Mouse (Mus musculus) liver, postnatal 0 days (tissue): ENCODE measurements around the gene Ccdc81. TPM values are rescaled to one million over a fixed set of nuclear protein-coding genes. Genes with fewer than 3 reads are reported as not detected.
A peak's percentile ranks its signal among the peaks of the same experiment; 100 is the strongest.

Experiments
- ATAC-seq: fragments of 200-750 bp; cut with Nextera tagmentation; 2 replicates; pipeline ENCODE4 v1.8.0; 2017; ENCODE audit warnings: mild to moderate bottlenecking, moderate library complexity
- DNase-seq: peaks from one replicate; pipeline ENCODE4 v3.0.0-alpha.2; 2016
- H3K27ac ChIP-seq: fragments of 300-500 bp; sonication (generic); 2 replicates; pipeline ENCODE4 v1.5.1; 2014; ENCODE audit warnings: antibody characterized with exemption, moderate library complexity, mild to moderate bottlenecking, low read depth
- H3K27me3 ChIP-seq: fragments of 300-500 bp; sonication (generic); 2 replicates; pipeline ENCODE4 v1.6.1; 2014; ENCODE audit warnings: low read length, control low read depth, mixed read lengths; ENCODE audit not compliant: insufficient read depth
- H3K36me3 ChIP-seq: fragments of 300-500 bp; sonication (generic); replicated peaks from 2 replicates; pipeline ENCODE4 v1.6.1; 2014; ENCODE audit warnings: mild to moderate bottlenecking, control low read depth, low read length, moderate library complexity, mixed read lengths; ENCODE audit not compliant: insufficient read depth
- H3K4me1 ChIP-seq: fragments of 300-500 bp; sonication (generic); 2 replicates; pipeline ENCODE4 v1.6.1; 2014; ENCODE audit warnings: antibody characterized with exemption, mild to moderate bottlenecking, control low read depth; ENCODE audit not compliant: insufficient read depth
- H3K4me2 ChIP-seq: fragments of 300-500 bp; sonication (generic); 2 replicates; pipeline ENCODE4 v1.6.1; 2014; ENCODE audit warnings: low read depth, mild to moderate bottlenecking, low read length, moderate library complexity, mixed read lengths
- H3K4me3 ChIP-seq: fragments of 300-500 bp; sonication (generic); 2 replicates; pipeline ENCODE4 v1.5.1; 2014; ENCODE audit warnings: low read depth, low read length
- H3K9ac ChIP-seq: fragments of 300-500 bp; sonication (generic); replicated peaks from 2 replicates; pipeline ENCODE4 v1.6.1; 2014; ENCODE audit warnings: mild to moderate bottlenecking, moderate library complexity
- H3K9me3 ChIP-seq: fragments of 300-500 bp; sonication (generic); 2 replicates; pipeline ENCODE4 v1.6.1; 2016; ENCODE audit warnings: mild to moderate bottlenecking, control low read depth, low read length, mixed read lengths
- CTCF ChIP-seq: sonication (generic); IDR thresholded peaks from 2 replicates; pipeline ENCODE4 v1.5.1; 2016; ENCODE audit warnings: antibody characterized with exemption, low read depth
- EP300 ChIP-seq: IDR thresholded peaks from 2 replicates; pipeline ENCODE4 v1.6.1; 2016; ENCODE audit warnings: antibody characterized with exemption, low read depth, mild to moderate bottlenecking
- WGBS: fragments of 180-500 bp; shearing (Covaris S2); extraction: QIAGEN DNeasy Blood & Tissue Kit; methylation state at CpG from one replicate; pipeline ENCODE4 v1.1.7; 2014; ENCODE audit not compliant: insufficient replicate concordance; 5-methylcytosine and 5-hydroxymethylcytosine counted together
- polyA plus RNA-seq: library from polyadenylated mRNA; unstranded; fragments of >200 nt; fragmentation: Nextera tagmentation; extraction: Ambion mirVana; gene quantifications from 2 replicates; pipeline ENCODE4 v1.2.1, GENCODE M21; 2015

The Ccdc81 gene
- polyA plus RNA-seq, 1 experiment from 2014 or later: not detected

- no peaks in the 10 kb centered on the region for H3K27me3 ChIP-seq
- WGBS: 29% methylated on average over 15 of the region's 15 CpGs
- no peaks in the 10 kb centered on the region; the same call in 1 of the 2 replicates for H3K4me1 ChIP-seq
- DNase-seq (peak; percentile 77), ATAC-seq (0 out of 2 replicates have a peak, but pooled peaks have one; percentile 31)
- H3K36me3 ChIP-seq: no peaks in the 10 kb centered on the region
- no peaks in the 10 kb centered on the region for H3K9me3 ChIP-seq
- H3K9ac ChIP-seq: no peak overlapping the region
- no peak overlapping the region for H3K27ac ChIP-seq
- 0 out of 2 replicates have a peak overlapping the region, but pooled peaks have one; percentile 2 for H3K4me2 ChIP-seq
- peak; percentile 86 for TF ChIP-seq CTCF
- TF ChIP-seq EP300: no peak
- no peak overlapping the region for H3K4me3 ChIP-seq
Measured at GRCm38 (mm10) chr7:89841670-89842403, 61.6 kb downstream of the Ccdc81 start.

DNA sequence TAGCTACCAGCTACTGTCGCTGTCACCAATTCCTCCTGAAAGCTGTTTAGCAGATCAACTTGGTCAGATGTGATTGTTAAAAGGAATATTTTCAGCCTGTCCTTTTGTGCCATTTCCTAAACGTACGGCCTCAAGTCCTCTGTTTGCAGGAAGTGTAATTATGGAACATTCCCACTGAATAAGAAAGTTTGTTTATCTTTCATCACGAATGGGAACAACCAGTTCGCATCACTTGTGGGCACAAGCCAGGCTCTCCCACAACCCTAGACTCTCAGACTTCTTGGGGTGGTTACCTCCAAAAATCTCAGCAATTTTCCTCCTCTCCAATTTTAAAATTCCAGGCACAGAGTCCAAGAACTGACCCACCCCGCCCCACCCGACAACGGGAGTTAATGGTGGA lies 63.7 kb downstream of the Ccdc81 start:
- no peak for DNase-seq
- no peak overlapping the region for H3K4me2 ChIP-seq
- H3K9me3 ChIP-seq: no peaks in the 10 kb centered on the region

GRCm38 (mm10) chr7:89837841-89838240 lies 65.6 kb downstream of the Ccdc81 start:
- no peak for ATAC-seq
- no peak overlapping the region for H3K4me3 ChIP-seq

More for the DNA sequence above, 63.7 kb downstream of the Ccdc81 start:
- Histone ChIP-seq H3K9ac (no peak overlapping the region), H3K27me3 (no peaks in the 10 kb centered on the region), H3K36me3 (no peaks in the 10 kb centered on the region), H3K4me3 (no peak overlapping the region), H3K27ac (no peak overlapping the region), H3K4me1 (no peaks in the 10 kb centered on the region; the same call in 1 of the 2 replicates)
- whole genome bisulfite sequencing: 61% methylated on average over 8 of the region's 8 CpGs
- TF ChIP-seq CTCF (no peak), EP300 (no peak)
- no peak for ATAC-seq

GRCm38 (mm10) chr7:89836676-89837075 lies 66.8 kb downstream of the Ccdc81 start:
- DNase-seq (no peak), ATAC-seq (no peak)
- no peaks in the 10 kb centered on the region for H3K9me3 ChIP-seq
- no peaks in the 10 kb centered on the region for H3K36me3 ChIP-seq
- no peaks in the 10 kb centered on the region for H3K4me1 ChIP-seq
- H3K27me3 ChIP-seq: no peaks in the 10 kb centered on the region
- no peak overlapping the region for H3K9ac ChIP-seq
- WGBS: 86% methylated on average over 7 of the region's 7 CpGs
- no peak overlapping the region for H3K4me2 ChIP-seq
- TF ChIP-seq CTCF (no peak), EP300 (no peak)
- no peak overlapping the region for H3K27ac ChIP-seq
- no peak overlapping the region for H3K4me3 ChIP-seq

More at GRCm38 (mm10) chr7:89837841-89838240, 65.6 kb downstream of the Ccdc81 start:
- Histone ChIP-seq H3K4me2 (no peak overlapping the region), H3K9ac (no peak overlapping the region), H3K27ac (no peak overlapping the region), H3K4me1 (no peaks in the 10 kb centered on the region), H3K36me3 (no peaks in the 10 kb centered on the region), H3K9me3 (no peaks in the 10 kb centered on the region), H3K27me3 (no peaks in the 10 kb centered on the region)
- DNase-seq: no peak
- WGBS: 32% methylated on average over 4 of the region's 4 CpGs
- TF ChIP-seq CTCF (no peak), EP300 (no peak)

- H3K36me3 ChIP-seq: no peaks in the 10 kb centered on the region
- DNase-seq: peak; percentile 33
- no peak for TF ChIP-seq CTCF
- no peak for TF ChIP-seq EP300
Measured at GRCm38 (mm10) chr7:89835566-89835965, 67.9 kb downstream of the Ccdc81 start.

DNA sequence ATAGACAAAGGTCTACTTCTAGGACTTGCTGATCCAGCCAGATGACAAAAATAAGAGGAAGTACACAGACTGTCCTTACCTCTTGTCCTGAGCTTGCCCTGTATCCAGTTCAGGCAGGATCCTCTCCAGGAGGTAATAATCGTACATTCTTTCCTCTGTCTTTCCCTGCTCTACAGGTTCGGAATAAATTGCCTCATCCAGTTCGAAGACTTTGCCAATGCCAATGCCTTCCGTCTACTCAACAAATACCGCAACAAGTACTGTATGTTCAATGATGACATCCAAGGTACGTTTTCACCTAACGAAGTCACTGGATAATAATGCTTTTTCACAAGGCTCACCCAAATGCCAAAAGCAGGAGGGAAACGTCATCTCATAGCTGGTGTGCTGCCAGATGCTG lies 69.9 kb downstream of the Ccdc81 start:
- ATAC-seq: no peak
- H3K36me3 ChIP-seq: no peaks in the 10 kb centered on the region
- WGBS: 81% methylated on average over 8 of the region's 8 CpGs

More at GRCm38 (mm10) chr7:89835566-89835965, 67.9 kb downstream of the Ccdc81 start:
- no peak overlapping the region for H3K27ac ChIP-seq
- H3K4me3 ChIP-seq: no peak overlapping the region
- H3K27me3 ChIP-seq: no peaks in the 10 kb centered on the region
- H3K9ac ChIP-seq: no peak overlapping the region
- H3K4me2 ChIP-seq: no peak overlapping the region
- no peaks in the 10 kb centered on the region for H3K4me1 ChIP-seq
- WGBS: 50% methylated on average over 8 of the region's 8 CpGs
- no peaks in the 10 kb centered on the region for H3K9me3 ChIP-seq
- peak; percentile 63 for ATAC-seq

More for the DNA sequence above, 69.9 kb downstream of the Ccdc81 start:
- H3K4me2 ChIP-seq: no peak overlapping the region
- TF ChIP-seq EP300: no peak
- no peak for TF ChIP-seq CTCF
- H3K27me3 ChIP-seq: no peaks in the 10 kb centered on the region
- no peaks in the 10 kb centered on the region for H3K4me1 ChIP-seq
- H3K27ac ChIP-seq: no peak overlapping the region
- no peak overlapping the region for H3K4me3 ChIP-seq
- no peak for DNase-seq
- H3K9me3 ChIP-seq: no peaks in the 10 kb centered on the region
- H3K9ac ChIP-seq: no peak overlapping the region
